Mouse (Mus musculus) skeletal muscle tissue, adult 2 months (tissue): ENCODE data around the gene Gm4450.
"Not testable (repeated sequence)": the region's sequence is repeated elsewhere in the genome, so short reads cannot be mapped to it uniquely, and the experiment has no call there.

Experiments used
- DNase-seq: peaks from one replicate; pipeline ENCODE4 v3.0.0-alpha.2; 2012; ENCODE audit warnings: low read depth, low spot score

The Gm4450 gene

DNA sequence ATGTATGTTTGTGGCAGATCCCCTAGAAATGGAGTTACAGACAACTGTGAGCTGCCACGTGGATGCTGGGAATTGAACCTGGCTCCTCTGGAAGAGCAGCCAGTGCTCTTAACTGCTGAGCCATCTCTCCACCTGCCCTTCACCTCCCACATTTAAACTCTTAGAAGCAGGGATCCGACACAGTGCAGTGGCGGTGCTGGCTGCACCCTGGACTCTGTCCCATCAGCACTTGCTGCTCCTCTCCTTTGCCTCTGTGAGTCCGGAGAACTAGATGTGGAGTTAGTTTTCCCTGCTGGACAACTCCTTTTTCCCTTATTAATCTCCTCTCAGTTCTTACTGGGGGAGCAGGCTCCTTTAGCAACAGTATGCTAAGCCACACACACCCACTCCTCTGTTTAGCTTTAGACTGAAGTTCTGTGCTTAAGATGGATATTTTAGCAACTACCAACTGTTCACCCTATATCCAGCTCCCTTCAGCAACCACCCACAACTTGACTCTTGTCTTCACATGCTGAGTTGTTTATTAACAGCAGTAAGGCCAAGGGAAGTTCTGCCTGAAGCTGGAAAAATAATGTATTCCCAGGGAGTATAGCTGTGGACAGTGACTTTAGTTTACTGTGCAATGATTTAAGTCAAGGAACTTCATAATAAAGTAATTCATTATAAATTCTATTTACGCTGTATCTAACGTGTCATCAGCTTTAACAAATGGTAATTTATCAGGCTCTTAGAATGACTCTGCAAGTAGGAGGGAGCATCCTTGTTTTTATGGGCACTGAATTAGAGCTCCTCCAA lies 37.7 kb downstream of the Gm4450 start:
- no peak for DNase-seq

DNA sequence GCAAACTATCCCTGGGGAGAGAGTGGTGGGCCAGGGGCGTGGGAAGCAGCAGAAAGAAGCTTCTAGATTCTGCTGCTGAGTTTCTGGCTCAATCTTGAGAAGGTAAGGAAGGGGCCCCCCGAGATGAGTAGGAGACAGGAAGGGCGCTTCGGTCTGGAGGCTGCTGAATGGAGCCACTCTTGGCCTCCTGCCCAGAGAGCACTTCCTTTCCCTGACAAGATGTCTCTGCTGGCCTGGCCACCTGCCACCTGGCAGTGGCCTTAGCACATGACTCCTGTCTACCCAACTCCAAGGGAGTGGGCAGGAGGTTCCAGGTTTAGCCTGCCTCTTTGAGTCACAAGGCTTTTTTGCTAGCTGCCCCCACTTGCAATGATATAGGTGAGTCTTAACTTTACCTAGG lies 39.6 kb downstream of the Gm4450 start:
- peak; percentile 75 for DNase-seq

- no peak for DNase-seq
Measured at GRCm38 (mm10) chr3:98416426-98417250, 40.3 kb downstream of the Gm4450 start.

- peak; percentile 30 for DNase-seq
Measured at GRCm38 (mm10) chr3:98414296-98414695, 42.6 kb downstream of the Gm4450 start.

GRCm38 (mm10) chr3:98413733-98414132 lies 43.2 kb downstream of the Gm4450 start:
- DNase-seq = no peak

- DNase-seq = not testable (repeated sequence)
Measured at GRCm38 (mm10) chr3:98410619-98411580, 46.0 kb downstream of the Gm4450 start.

- not testable (repeated sequence) for DNase-seq
Measured at GRCm38 (mm10) chr3:98407261-98407780, 49.6 kb downstream of the Gm4450 start.

DNA sequence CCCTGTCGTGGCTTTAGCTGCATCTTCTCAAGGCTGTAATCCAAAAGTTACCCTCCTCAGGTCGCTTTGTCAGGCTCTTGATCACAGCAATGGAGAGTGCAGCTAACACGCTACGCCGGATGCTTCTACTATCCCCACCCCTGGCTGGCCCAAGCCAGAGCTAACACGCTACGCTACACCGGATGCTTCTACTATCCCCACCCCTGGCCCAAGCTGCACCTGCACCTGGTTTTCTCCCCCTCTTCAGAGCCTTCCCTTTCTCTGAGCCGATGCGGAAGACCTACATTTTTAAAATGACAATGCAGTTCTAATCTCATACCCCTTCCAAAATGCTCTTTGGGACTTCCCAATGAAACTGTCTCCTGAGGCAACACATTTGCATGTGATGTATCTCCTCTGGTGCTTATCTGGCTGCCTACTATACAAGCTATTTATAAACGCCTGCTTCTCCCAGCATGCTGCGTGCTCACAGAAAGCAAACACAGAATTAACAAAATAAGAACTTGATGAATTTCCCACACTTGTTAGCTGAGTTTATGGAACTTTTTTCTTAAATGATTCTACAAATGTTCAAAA lies 50.3 kb downstream of the Gm4450 start:
- DNase-seq = not testable (repeated sequence)

DNA sequence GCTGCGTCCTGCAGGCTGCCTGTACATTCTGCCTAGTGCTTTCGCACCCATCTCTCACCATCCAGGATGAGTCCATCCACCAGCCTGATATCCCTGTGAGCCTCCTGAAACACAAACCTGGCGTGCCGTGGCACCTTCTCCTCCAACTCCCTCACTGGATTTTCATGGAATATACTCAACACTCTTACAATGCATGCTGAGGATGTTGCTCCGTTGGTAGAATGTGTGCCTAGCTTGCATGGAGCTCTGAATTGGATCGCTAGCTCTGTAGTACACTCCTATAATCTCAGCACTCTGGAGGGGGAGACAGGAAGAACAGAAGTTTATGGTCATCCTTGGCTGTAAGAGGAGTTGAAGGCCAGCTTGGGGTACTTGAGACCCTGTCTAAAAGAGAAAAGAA lies 51.0 kb downstream of the Gm4450 start:
- DNase-seq = not testable (repeated sequence)

- DNase-seq = not testable (repeated sequence)
Measured at GRCm38 (mm10) chr3:98404268-98404895, 52.5 kb downstream of the Gm4450 start.
